Mouse (Mus musculus): ENCODE measurements around the gene Svs6. TPM values are rescaled to one million over a fixed set of nuclear protein-coding genes. Genes with fewer than 3 reads are reported as not detected.

The Svs6 gene
- polyA plus RNA-seq, 1 experiment from 2014 or later, result not detected

DNA sequence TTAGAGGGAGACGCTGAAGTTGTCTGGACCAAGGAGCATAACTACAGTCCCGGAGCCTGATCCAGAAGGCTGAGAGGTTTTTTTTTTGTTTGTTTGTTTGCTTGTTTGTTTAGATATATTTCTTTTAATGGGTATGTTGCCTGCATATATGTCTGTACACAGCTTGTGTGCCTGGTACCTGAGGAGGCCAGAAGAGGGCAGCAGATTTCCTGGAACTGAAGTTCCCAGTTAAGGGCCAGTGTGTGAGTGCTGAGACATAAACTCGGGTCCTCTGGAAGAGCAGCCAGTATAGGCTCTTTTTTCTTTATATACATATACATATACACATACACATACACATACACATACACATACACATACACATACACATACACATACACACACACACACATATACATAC, 41.8 kb downstream of the Svs6 start:
- Histone ChIP-seq H3K27ac (no peak overlapping the region), H3K4me1 (replicated peaks; ENCODE audit: insufficient read depth, low read length) (no peaks in the 10 kb centered on the region), H3K9ac (ENCODE audit: low read depth, low read length) (no peak overlapping the region), H3K9me3 (replicated peaks; ENCODE audit: low read length) (no peaks in the 10 kb centered on the region), H3K4me3 (replicated peaks; ENCODE audit: low read depth, low read length) (no peak overlapping the region), H3K36me3 (ENCODE audit: insufficient read depth, low read length) (no peaks in the 10 kb centered on the region), H3K27me3 (ENCODE audit: insufficient read depth, low read length) (no peaks in the 10 kb centered on the region), H3K4me2 (ENCODE audit: low read length) (no peak overlapping the region)
- DNase-seq (ENCODE audit: low spot score) (no peak), ATAC-seq (replicated peaks; ENCODE audit: low FRiP score, low read depth) (no peak)
- 91% methylated on average over 3 of the region's 3 CpGs for WGBS
- TF ChIP-seq CTCF (IDR thresholded peaks at IDR 0.05; ENCODE audit: low read depth), result peak; percentile 53

DNA sequence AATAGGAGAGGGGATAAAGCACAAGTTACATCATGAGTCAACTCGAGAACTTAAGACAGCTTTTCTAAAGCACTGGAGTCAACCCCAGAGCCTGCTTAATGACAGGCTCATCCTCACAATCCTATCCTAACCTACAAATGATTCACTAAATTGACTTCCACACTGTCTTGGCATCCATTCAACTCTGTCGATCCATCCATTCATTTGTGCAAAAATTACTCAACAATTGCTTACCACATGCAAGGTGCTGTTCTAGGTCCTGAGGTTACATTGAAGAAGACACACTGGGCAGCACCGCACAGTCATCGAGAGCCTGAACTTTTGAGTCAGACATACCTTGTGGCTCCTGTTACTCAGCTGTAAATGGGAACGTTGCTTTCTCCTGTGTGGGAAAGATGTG, 42.5 kb downstream of the Svs6 start:
- WGBS, result 82% methylated on average over 5 of the region's 5 CpGs
- no peaks in the 10 kb centered on the region for H3K4me1 ChIP-seq (replicated peaks; ENCODE audit: insufficient read depth, low read length)
- no peak overlapping the region for H3K4me2 ChIP-seq (ENCODE audit: low read length)
- no peak for TF ChIP-seq CTCF (IDR thresholded peaks at IDR 0.05; ENCODE audit: low read depth)
- no peak for ATAC-seq (replicated peaks; ENCODE audit: low FRiP score, low read depth)
- no peak for DNase-seq (ENCODE audit: low spot score)
- no peaks in the 10 kb centered on the region for H3K27me3 ChIP-seq (ENCODE audit: insufficient read depth, low read length)
- H3K4me3 ChIP-seq (replicated peaks; ENCODE audit: low read depth, low read length), result no peak overlapping the region
- no peaks in the 10 kb centered on the region for H3K36me3 ChIP-seq (ENCODE audit: insufficient read depth, low read length)
- no peak overlapping the region for H3K27ac ChIP-seq
- H3K9me3 ChIP-seq (replicated peaks; ENCODE audit: low read length), result no peaks in the 10 kb centered on the region
- H3K9ac ChIP-seq (ENCODE audit: low read depth, low read length), result no peak overlapping the region

DNA sequence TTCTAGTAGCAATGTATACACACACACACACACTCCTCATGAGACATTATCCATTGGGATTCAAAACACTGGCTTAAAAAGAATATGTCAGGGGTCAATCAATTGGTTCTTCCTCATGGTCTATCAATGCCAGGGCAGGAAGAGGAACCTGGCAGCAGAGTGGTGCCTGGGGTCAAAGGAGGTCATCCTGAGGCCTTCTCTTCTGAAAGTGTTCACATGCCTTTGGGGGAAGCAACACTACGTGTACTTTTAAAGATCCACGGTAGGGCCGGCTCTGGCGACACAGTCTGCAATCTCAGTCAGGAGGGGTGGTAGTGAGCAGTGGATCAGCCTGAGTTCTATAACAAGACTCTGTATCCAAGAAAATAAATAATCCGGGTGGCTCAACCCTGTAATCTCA, 43.1 kb downstream of the Svs6 start:
- no peak for ATAC-seq (replicated peaks; ENCODE audit: low FRiP score, low read depth)
- no peak overlapping the region for H3K27ac ChIP-seq
- 81% methylated on average over 5 of the region's 5 CpGs for WGBS

DNA sequence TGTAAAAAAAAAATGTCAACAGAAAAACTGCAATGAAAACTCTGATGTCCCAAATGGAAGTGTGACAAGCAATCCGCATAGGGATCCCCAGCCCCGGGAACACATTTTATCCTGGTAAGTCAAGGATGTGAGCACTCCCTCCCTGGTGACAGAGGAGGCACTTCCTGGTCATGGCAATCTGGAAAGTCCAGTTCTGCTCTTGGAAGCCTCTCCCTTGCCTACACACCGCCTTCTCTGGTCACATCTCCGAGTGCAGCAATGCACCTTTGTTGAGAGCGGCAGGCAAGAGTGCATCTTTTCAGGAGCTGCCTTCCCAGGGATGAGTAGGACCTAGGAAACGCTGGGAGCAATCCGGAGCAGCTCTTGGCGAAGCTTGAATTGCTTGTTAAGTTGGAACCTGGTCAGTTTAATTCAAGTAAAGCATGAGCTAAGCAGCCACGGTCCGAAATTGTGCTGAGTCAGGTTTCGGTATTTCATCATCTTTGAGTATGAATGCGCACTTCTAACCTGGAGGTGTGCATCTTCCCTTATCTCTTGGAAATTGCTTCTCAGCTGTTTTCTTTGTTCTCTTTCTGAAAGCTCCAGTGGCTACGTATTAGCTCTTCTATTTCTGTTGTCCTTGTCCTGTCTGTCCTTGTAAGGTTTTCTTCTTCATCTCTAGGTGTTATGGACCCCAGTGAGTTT, 44.6 kb downstream of the Svs6 start:
- TF ChIP-seq CTCF (IDR thresholded peaks at IDR 0.05; ENCODE audit: low read depth), result no peak
- Histone ChIP-seq H3K36me3 (ENCODE audit: insufficient read depth, low read length) (no peaks in the 10 kb centered on the region), H3K27me3 (ENCODE audit: insufficient read depth, low read length) (no peaks in the 10 kb centered on the region), H3K4me3 (replicated peaks; ENCODE audit: low read depth, low read length) (no peak overlapping the region), H3K4me1 (replicated peaks; ENCODE audit: insufficient read depth, low read length) (no peaks in the 10 kb centered on the region), H3K9me3 (replicated peaks; ENCODE audit: low read length) (no peaks in the 10 kb centered on the region), H3K27ac (no peak overlapping the region), H3K4me2 (ENCODE audit: low read length) (no peak overlapping the region), H3K9ac (ENCODE audit: low read depth, low read length) (no peak overlapping the region)
- ATAC-seq (replicated peaks; ENCODE audit: low FRiP score, low read depth) (no peak), DNase-seq (ENCODE audit: low spot score) (no peak)
- WGBS, result 32% methylated on average over 13 of the region's 13 CpGs

More for the DNA sequence above, 43.1 kb downstream of the Svs6 start:
- H3K4me1 ChIP-seq (replicated peaks; ENCODE audit: insufficient read depth, low read length), result no peaks in the 10 kb centered on the region
- H3K36me3 ChIP-seq (ENCODE audit: insufficient read depth, low read length), result no peaks in the 10 kb centered on the region
- no peak overlapping the region for H3K4me2 ChIP-seq (ENCODE audit: low read length)
- H3K4me3 ChIP-seq (replicated peaks; ENCODE audit: low read depth, low read length), result no peak overlapping the region
- H3K9me3 ChIP-seq (replicated peaks; ENCODE audit: low read length), result no peaks in the 10 kb centered on the region
- H3K27me3 ChIP-seq (ENCODE audit: insufficient read depth, low read length), result no peaks in the 10 kb centered on the region
- TF ChIP-seq CTCF (IDR thresholded peaks at IDR 0.05; ENCODE audit: low read depth), result no peak
- no peak for DNase-seq (ENCODE audit: low spot score)
- H3K9ac ChIP-seq (ENCODE audit: low read depth, low read length), result no peak overlapping the region

DNA sequence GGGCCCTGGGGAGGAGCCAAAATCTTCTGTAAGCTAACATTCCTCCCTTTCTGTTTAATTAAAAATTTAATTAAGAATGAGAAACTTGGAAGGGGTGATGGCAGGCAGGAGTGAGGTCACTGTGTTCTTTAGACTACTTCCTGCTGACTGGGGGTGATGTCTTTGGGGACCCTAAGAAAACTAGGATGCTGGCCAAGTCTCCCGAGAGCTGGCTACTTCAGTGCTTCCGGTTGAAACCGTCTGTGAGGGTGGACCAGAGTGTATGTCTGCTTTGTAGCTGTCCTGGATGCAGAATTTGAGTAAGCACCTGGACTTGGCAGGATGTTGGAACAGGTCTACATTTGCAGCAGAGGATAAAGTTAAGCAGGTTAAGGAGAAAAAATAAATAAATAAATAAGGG, 50.4 kb downstream of the Svs6 start:
- no peaks in the 10 kb centered on the region for H3K4me1 ChIP-seq (replicated peaks; ENCODE audit: insufficient read depth, low read length)
- TF ChIP-seq CTCF (IDR thresholded peaks at IDR 0.05; ENCODE audit: low read depth), result no peak
- no peak overlapping the region for H3K4me3 ChIP-seq (replicated peaks; ENCODE audit: low read depth, low read length)
- H3K9ac ChIP-seq (ENCODE audit: low read depth, low read length), result no peak overlapping the region
- H3K9me3 ChIP-seq (replicated peaks; ENCODE audit: low read length), result no peaks in the 10 kb centered on the region
- H3K27ac ChIP-seq, result no peak overlapping the region
- H3K36me3 ChIP-seq (ENCODE audit: insufficient read depth, low read length), result no peaks in the 10 kb centered on the region
- H3K4me2 ChIP-seq (ENCODE audit: low read length), result no peak overlapping the region
- no peak for ATAC-seq (replicated peaks; ENCODE audit: low FRiP score, low read depth)
- no peaks in the 10 kb centered on the region for H3K27me3 ChIP-seq (ENCODE audit: insufficient read depth, low read length)
- no peak for DNase-seq (ENCODE audit: low spot score)
- WGBS, result 42% methylated on average over 3 of the region's 3 CpGs

Small RNA genes within 50 kb of the gene (microRNA-seq; reads per million reads assigned to microRNA genes)
- gene Mir7678, result not detected

Other genes with a start within 250 kb of the Svs6 start
- 15.2 and 17.1 TPM in 2 replicates for gene Stk4, start 246.4 kb upstream of the Svs6 start, polyA plus RNA-seq (2015; fragmentation: Nextera tagmentation; extraction: Ambion mirVana)
- gene Tomm34, start 245.6 kb upstream of the Svs6 start, polyA plus RNA-seq (2015; fragmentation: Nextera tagmentation; extraction: Ambion mirVana), result 42.3 and 49.8 TPM in 2 replicates
- 0.14 and 0.27 TPM in 2 replicates for gene Kcns1, start 145.6 kb upstream of the Svs6 start, polyA plus RNA-seq (2015; fragmentation: Nextera tagmentation; extraction: Ambion mirVana)
- gene Wfdc5, start 134.0 kb upstream of the Svs6 start, polyA plus RNA-seq (2015; fragmentation: Nextera tagmentation; extraction: Ambion mirVana), result not detected in 2 replicates
- gene Wfdc12, start 126.1 kb upstream of the Svs6 start, polyA plus RNA-seq (2015; fragmentation: Nextera tagmentation; extraction: Ambion mirVana), result not detected in 2 replicates
- gene Wfdc15a, start 116.6 kb upstream of the Svs6 start, polyA plus RNA-seq (2015; fragmentation: Nextera tagmentation; extraction: Ambion mirVana), result not detected in 2 replicates
- 306 and 341 TPM in 2 replicates for gene Wfdc15b, start 95.1 kb upstream of the Svs6 start, polyA plus RNA-seq (2015; fragmentation: Nextera tagmentation; extraction: Ambion mirVana)
- not detected in 2 replicates for gene Svs2, start 78.3 kb upstream of the Svs6 start, polyA plus RNA-seq (2015; fragmentation: Nextera tagmentation; extraction: Ambion mirVana)
- gene Svs3b, start 60.1 kb upstream of the Svs6 start, polyA plus RNA-seq (2015; fragmentation: Nextera tagmentation; extraction: Ambion mirVana), result not detected in 2 replicates
- gene Svs4, start 38.3 kb upstream of the Svs6 start, polyA plus RNA-seq (2015; fragmentation: Nextera tagmentation; extraction: Ambion mirVana), result not detected in 2 replicates
- gene Svs3a, start 27.5 kb upstream of the Svs6 start, polyA plus RNA-seq (2015; fragmentation: Nextera tagmentation; extraction: Ambion mirVana), result not detected in 2 replicates
- gene Svs5, start 16.0 kb downstream of the Svs6 start, polyA plus RNA-seq (2015; fragmentation: Nextera tagmentation; extraction: Ambion mirVana), result not detected in 2 replicates
- gene Slpi, start 72.3 kb downstream of the Svs6 start, polyA plus RNA-seq (2015; fragmentation: Nextera tagmentation; extraction: Ambion mirVana), result 4.8 and 9.6 TPM in 2 replicates
- gene Rbpjl, start 86.4 kb downstream of the Svs6 start, polyA plus RNA-seq (2015; fragmentation: Nextera tagmentation; extraction: Ambion mirVana), result not detected in 2 replicates
- gene Matn4, start 88.4 kb downstream of the Svs6 start, polyA plus RNA-seq (2015; fragmentation: Nextera tagmentation; extraction: Ambion mirVana), result 0.46 and 0.62 TPM in 2 replicates
- gene Sdc4, start 127.1 kb downstream of the Svs6 start, polyA plus RNA-seq (2015; fragmentation: Nextera tagmentation; extraction: Ambion mirVana), result 183 and 227 TPM in 2 replicates
- 83.0 and 83.1 TPM in 2 replicates for gene Sys1, start 140.2 kb downstream of the Svs6 start, polyA plus RNA-seq (2015; fragmentation: Nextera tagmentation; extraction: Ambion mirVana)
- gene Gm20458, start 144.2 kb downstream of the Svs6 start, polyA plus RNA-seq (2015; fragmentation: Nextera tagmentation; extraction: Ambion mirVana), result 22.8 and 23.3 TPM in 2 replicates
- not detected in 2 replicates for gene Trp53tg5, start 157.0 kb downstream of the Svs6 start, polyA plus RNA-seq (2015; fragmentation: Nextera tagmentation; extraction: Ambion mirVana)
- 22.5 and 23.3 TPM in 2 replicates for gene Dbndd2, start 169.4 kb downstream of the Svs6 start, polyA plus RNA-seq (2015; fragmentation: Nextera tagmentation; extraction: Ambion mirVana)
- gene Pigt, start 180.8 kb downstream of the Svs6 start, polyA plus RNA-seq (2015; fragmentation: Nextera tagmentation; extraction: Ambion mirVana), result 76.9 and 86.3 TPM in 2 replicates
- gene Wfdc2, start 245.7 kb downstream of the Svs6 start, polyA plus RNA-seq (2015; fragmentation: Nextera tagmentation; extraction: Ambion mirVana), result 715 and 716 TPM in 2 replicates